Mouse (Mus musculus) brown adipose tissue, adult 24 weeks (tissue): ENCODE results near the gene Rabgap1l. TPM values are rescaled to one million over a fixed set of nuclear protein-coding genes. Genes with fewer than 3 reads are reported as not detected.
A peak's percentile ranks its signal among the peaks of the same experiment; 100 is the strongest.

ENCODE experiments used
- H3K27ac ChIP-seq: fragments of 200-500 bp; replicated peaks from 2 replicates; pipeline ENCODE4 v1.5.1; 2012; ENCODE audit warnings: low read depth, mild to moderate bottlenecking, low read length
- H3K4me1 ChIP-seq: fragments of 200-500 bp; 2 replicates; pipeline ENCODE4 v1.6.1; 2012; ENCODE audit warnings: low read length, mixed read lengths; ENCODE audit not compliant: control insufficient read depth, insufficient read depth, insufficient read length
- H3K4me3 ChIP-seq: fragments of 200-500 bp; 2 replicates; pipeline ENCODE4 v1.5.1; 2012; ENCODE audit warnings: low read depth, mild to moderate bottlenecking, low read length, moderate library complexity; ENCODE audit not compliant: insufficient read depth
- polyA plus RNA-seq: library from polyadenylated mRNA; stranded (reverse); fragments of >200 nt; gene quantifications from 2 replicates; pipeline ENCODE4 v1.2.4, GENCODE M21; 2012; ENCODE audit not compliant: missing spikeins, insufficient read depth, insufficient read length

Gene Rabgap1l
- polyA plus RNA-seq, 1 experiment: 26.9 TPM

GRCm38 (mm10) chr1:160378367-160378766 lies 414.6 kb downstream of the Rabgap1l start:
- no peak overlapping the region for H3K4me3 ChIP-seq
- H3K27ac ChIP-seq: no peak overlapping the region
- H3K4me1 ChIP-seq: no peaks in the 10 kb centered on the region

- no peaks in the 10 kb centered on the region for H3K4me1 ChIP-seq
- H3K27ac ChIP-seq: no peak overlapping the region
- no peak overlapping the region for H3K4me3 ChIP-seq
These were observed 415.4 kb downstream of the Rabgap1l start for GRCm38 (mm10) chr1:160377337-160378336.

- Histone ChIP-seq H3K4me3 (no peak overlapping the region), H3K4me1 (peaks cover 4% of the 10 kb centered on the region; the same call in 1 of the 2 replicates), H3K27ac (no peak overlapping the region)
These were observed 418.5 kb downstream of the Rabgap1l start for GRCm38 (mm10) chr1:160374490-160374889.

GRCm38 (mm10) chr1:160373306-160373705 lies 419.7 kb downstream of the Rabgap1l start:
- no peak overlapping the region for H3K4me3 ChIP-seq
- no peak overlapping the region for H3K27ac ChIP-seq
- H3K4me1 ChIP-seq: peaks cover 4% of the 10 kb centered on the region; the same call in 1 of the 2 replicates

GRCm38 (mm10) chr1:160371696-160372095 lies 421.3 kb downstream of the Rabgap1l start:
- no peak overlapping the region for H3K4me3 ChIP-seq
- H3K4me1 ChIP-seq: peaks cover 4% of the 10 kb centered on the region; the same call in 1 of the 2 replicates
- H3K27ac ChIP-seq: no peak overlapping the region

GRCm38 (mm10) chr1:160370552-160370951 lies 422.5 kb downstream of the Rabgap1l start:
- peaks cover 4% of the 10 kb centered on the region; the same call in 1 of the 2 replicates for H3K4me1 ChIP-seq
- no peak overlapping the region for H3K27ac ChIP-seq
- no peak overlapping the region for H3K4me3 ChIP-seq

- Histone ChIP-seq H3K27ac (no peak overlapping the region), H3K4me1 (peaks cover 4% of the 10 kb centered on the region; the same call in 1 of the 2 replicates), H3K4me3 (no peak overlapping the region)
These were observed 426.4 kb downstream of the Rabgap1l start for GRCm38 (mm10) chr1:160366615-160367014.

- H3K4me1 ChIP-seq: no peaks in the 10 kb centered on the region
- no peak overlapping the region for H3K4me3 ChIP-seq
- no peak overlapping the region for H3K27ac ChIP-seq
These were observed 435.7 kb downstream of the Rabgap1l start for GRCm38 (mm10) chr1:160357268-160357667.

GRCm38 (mm10) chr1:160353732-160354455 lies 439.1 kb downstream of the Rabgap1l start:
- Histone ChIP-seq H3K4me1 (no peaks in the 10 kb centered on the region), H3K27ac (no peak overlapping the region), H3K4me3 (no peak overlapping the region)

- Histone ChIP-seq H3K27ac (no peak overlapping the region), H3K4me1 (no peaks in the 10 kb centered on the region), H3K4me3 (no peak overlapping the region)
These were observed 440.7 kb downstream of the Rabgap1l start for GRCm38 (mm10) chr1:160352309-160352708.

- no peak overlapping the region for H3K27ac ChIP-seq
- H3K4me1 ChIP-seq: no peaks in the 10 kb centered on the region
- H3K4me3 ChIP-seq: peak overlapping the region; percentile 48
These were observed 441.2 kb downstream of the Rabgap1l start for GRCm38 (mm10) chr1:160351880-160352234.

- H3K27ac ChIP-seq: no peak overlapping the region
- H3K4me3 ChIP-seq: peak overlapping the region; percentile 48
- H3K4me1 ChIP-seq: no peaks in the 10 kb centered on the region
These were observed 441.7 kb downstream of the Rabgap1l start for GRCm38 (mm10) chr1:160351146-160351879.

GRCm38 (mm10) chr1:160340653-160341052 lies 452.4 kb downstream of the Rabgap1l start:
- no peak overlapping the region for H3K27ac ChIP-seq
- no peaks in the 10 kb centered on the region for H3K4me1 ChIP-seq
- no peak overlapping the region for H3K4me3 ChIP-seq

GRCm38 (mm10) chr1:160339374-160339773 lies 453.6 kb downstream of the Rabgap1l start:
- no peak overlapping the region for H3K4me3 ChIP-seq
- no peaks in the 10 kb centered on the region for H3K4me1 ChIP-seq
- no peak overlapping the region for H3K27ac ChIP-seq

GRCm38 (mm10) chr1:160334791-160335190 lies 458.2 kb downstream of the Rabgap1l start:
- no peaks in the 10 kb centered on the region for H3K4me1 ChIP-seq
- H3K27ac ChIP-seq: no peak overlapping the region
- no peak overlapping the region for H3K4me3 ChIP-seq
